27 mouse cellular contexts compared by ENCODE assay signal in genomic region chr19:11661562-11661961, GRCm38 (mm10). TPM values are rescaled to one million over a fixed set of nuclear protein-coding genes. Genes with fewer than 3 reads are reported as not detected.
"Had no signal": no experiment of that assay in that cellular context is flagged by ENCODE, and none has a peak within 500 bp of the region (broad histone marks: within the 10 kb centered on the region; RNA-seq: fewer than 3 reads in every experiment).

No protein-coding gene starts in this region.

- H3K9me3 ChIP-seq: lung, embryonic 15.5 days; megakaryocyte, embryonic 14.5 days; midbrain, embryonic 13.5 days; midbrain, embryonic 15.5 days; neural tube, embryonic 13.5 days; neural tube, embryonic 15.5 days had no signal

- H3K27ac ChIP-seq: lung, embryonic 15.5 days; macrophage; midbrain, embryonic 13.5 days; midbrain, embryonic 15.5 days; neural tube, embryonic 13.5 days; neural tube, embryonic 15.5 days had no signal

- DNase-seq: lung, adult 2 months; lung, postnatal 14 days; lung, postnatal 36 days; right cerebral cortex, postnatal 25 days; right cerebral cortex, postnatal 4 days; spleen, adult 18-20 months; thymus, adult 18-20 months; thymus, postnatal 14 days; thymus, postnatal 36 days had no signal

- H3K36me3 ChIP-seq: lung, embryonic 15.5 days; midbrain, embryonic 13.5 days; midbrain, embryonic 15.5 days; neural tube, embryonic 13.5 days; neural tube, embryonic 15.5 days had no signal

- ATAC-seq: lung, postnatal 0 days; midbrain, embryonic 13.5 days; midbrain, embryonic 15.5 days had no signal

- H3K4me3 ChIP-seq: lung, embryonic 15.5 days; megakaryocyte, embryonic 14.5 days; midbrain, embryonic 13.5 days; midbrain, embryonic 15.5 days; myocyte; neural tube, embryonic 13.5 days; neural tube, embryonic 15.5 days had no signal

- H3K9ac ChIP-seq: lung, embryonic 15.5 days; midbrain, embryonic 13.5 days; midbrain, embryonic 15.5 days; neural tube, embryonic 13.5 days; neural tube, embryonic 15.5 days had no signal

- H3K4me1 ChIP-seq: lung, embryonic 15.5 days; megakaryocyte, embryonic 14.5 days; midbrain, embryonic 13.5 days; midbrain, embryonic 15.5 days; neural tube, embryonic 13.5 days; neural tube, embryonic 15.5 days had no signal

- H3K27me3 ChIP-seq: lung, embryonic 15.5 days; megakaryocyte, embryonic 14.5 days; midbrain, embryonic 13.5 days; midbrain, embryonic 15.5 days; neural tube, embryonic 13.5 days; neural tube, embryonic 15.5 days had no signal

- H3K4me2 ChIP-seq: lung, embryonic 15.5 days; midbrain, embryonic 11.5 days; midbrain, embryonic 13.5 days; midbrain, embryonic 15.5 days; neural tube, embryonic 13.5 days; neural tube, embryonic 15.5 days had no signal

RNA-seq across cellular contexts. Expression of gene Oosp2, which starts 1.2 kb away (rescaled TPM):
- total RNA-seq: liver, adult 2 months; midbrain, postnatal 0 days had no signal
- polyA plus RNA-seq: liver, adult 2 months; lung, adult 2 months; lung, embryonic 15.5 days; lung, postnatal 0 days; macrophage; midbrain, embryonic 11.5 days; midbrain, embryonic 13.5 days; midbrain, embryonic 15.5 days; midbrain, postnatal 0 days; myocyte; neural tube, embryonic 11.5 days; neural tube, embryonic 13.5 days; neural tube, embryonic 15.5 days; small intestine, adult 2 months; stomach, embryonic 14.5 days; stomach, embryonic 16.5 days; thymus, postnatal 0 days had no signal

RNA-seq across cellular contexts. Expression of gene Ms4a3, which starts 20.9 kb away (rescaled TPM):
- total RNA-seq: liver, adult 2 months; midbrain, postnatal 0 days had no signal
- polyA plus RNA-seq: liver, adult 2 months; lung, adult 2 months; lung, postnatal 0 days; midbrain, embryonic 13.5 days; midbrain, embryonic 15.5 days; midbrain, postnatal 0 days; myocyte; small intestine, adult 2 months had no signal

RNA-seq across cellular contexts. Expression of gene Oosp1, which starts 29.4 kb away (rescaled TPM):
- total RNA-seq: liver, adult 2 months; midbrain, postnatal 0 days had no signal
- polyA plus RNA-seq: liver, adult 2 months; lung, adult 2 months; lung, embryonic 15.5 days; lung, postnatal 0 days; macrophage; midbrain, embryonic 11.5 days; midbrain, embryonic 13.5 days; midbrain, embryonic 15.5 days; midbrain, postnatal 0 days; myocyte; neural tube, embryonic 11.5 days; neural tube, embryonic 13.5 days; neural tube, embryonic 15.5 days; stomach, embryonic 14.5 days; stomach, embryonic 16.5 days had no signal

RNA-seq across cellular contexts. Expression of gene Oosp3, which starts 35.3 kb away (rescaled TPM):
- total RNA-seq: liver, adult 2 months; megakaryocyte progenitor cell, adult 5-6 weeks; midbrain, postnatal 0 days had no signal
- polyA plus RNA-seq: liver, adult 2 months; lung, adult 2 months; lung, embryonic 15.5 days; lung, postnatal 0 days; macrophage; midbrain, embryonic 11.5 days; midbrain, embryonic 13.5 days; midbrain, embryonic 15.5 days; midbrain, postnatal 0 days; myocyte; neural tube, embryonic 11.5 days; neural tube, embryonic 13.5 days; neural tube, embryonic 15.5 days; small intestine, adult 2 months; stomach, embryonic 14.5 days; stomach, embryonic 16.5 days; thymus, postnatal 0 days had no signal

RNA-seq across cellular contexts. Expression of gene Ms4a2, which starts 38.0 kb away (rescaled TPM):
- total RNA-seq: liver, adult 2 months; midbrain, postnatal 0 days had no signal
- polyA plus RNA-seq: liver, adult 2 months; midbrain, embryonic 11.5 days; midbrain, embryonic 13.5 days; midbrain, embryonic 15.5 days; myocyte; neural tube, embryonic 11.5 days; small intestine, adult 2 months had no signal
